Mouse (Mus musculus) lung, adult 2 months (tissue): Measurements from ENCODE around the gene Ccnf.

Experiments
- CTCF ChIP-seq: fragments of 200-500 bp; IDR thresholded peaks from 2 replicates; pipeline ENCODE4 v1.5.1; 2011; ENCODE audit warnings: mild to moderate bottlenecking, low read length, control low read depth; ENCODE audit not compliant: insufficient read depth
- POLR2A ChIP-seq: fragments of 200-500 bp; IDR thresholded peaks from 2 replicates; pipeline ENCODE4 v1.6.1; 2011; ENCODE audit warnings: low read depth, mild to moderate bottlenecking, control low read depth, low read length, borderline replicate concordance; ENCODE audit errors: extremely low read depth

GRCm38 (mm10) chr17:24300651-24301050, 49.4 kb upstream of the Ccnf start:
- no peak for TF ChIP-seq CTCF
- no peak for TF ChIP-seq POLR2A
